Mouse (Mus musculus) embryo, embryonic 10.5 days (tissue): ENCODE measurements around the gene Nostrin.

Source experiments
- DNase-seq: peaks from one replicate; pipeline ENCODE4 v3.0.0-alpha.2; 2015; ENCODE audit warnings: low spot score

Gene Nostrin

DNA sequence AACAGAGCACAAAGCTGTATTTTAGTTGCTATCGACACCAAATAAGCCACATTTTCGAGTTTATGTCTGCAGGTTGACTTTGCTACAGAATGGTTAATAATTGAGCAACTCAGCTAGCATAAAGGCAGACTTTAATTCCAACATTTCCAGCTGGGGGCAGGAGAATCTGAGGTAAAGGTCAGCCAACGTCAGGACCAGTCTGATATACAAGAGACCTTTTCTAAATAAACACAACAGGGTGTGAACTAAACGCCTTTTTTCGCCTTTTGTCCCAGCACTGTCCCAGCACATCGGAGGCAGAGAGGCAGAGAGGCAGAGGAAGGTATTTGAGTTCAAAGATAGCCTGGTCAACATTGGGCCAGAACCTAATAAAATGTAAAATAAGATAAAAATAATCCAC is 69.6 kb downstream of the Nostrin start:
- DNase-seq, result peak; percentile 43

DNA sequence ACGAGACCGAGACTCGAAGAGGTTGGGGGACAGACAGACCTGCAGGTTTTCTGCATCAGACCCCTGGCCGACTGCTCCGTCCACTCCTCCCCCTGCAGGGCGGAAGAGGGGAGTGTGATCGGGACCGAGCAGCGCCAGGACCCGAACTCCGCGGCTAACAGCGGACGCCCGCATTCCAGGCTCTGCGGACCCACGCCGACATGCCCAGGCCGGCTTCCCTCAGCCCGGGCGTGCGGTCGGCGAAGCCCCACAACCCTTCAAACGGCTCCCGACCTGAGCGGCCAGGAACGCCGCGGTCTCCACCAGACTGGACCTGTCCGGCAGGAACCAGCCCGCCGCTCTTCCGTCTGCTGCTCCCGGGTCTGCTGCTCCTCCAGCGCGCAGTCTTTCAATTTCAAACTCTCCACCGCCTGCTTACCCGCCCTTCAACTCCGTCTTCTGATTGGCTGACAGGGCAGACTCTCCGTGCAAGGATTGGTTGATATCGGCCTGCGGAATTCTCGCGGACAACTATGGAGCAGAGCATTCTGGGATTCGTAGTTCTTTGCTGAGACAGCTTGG is 70.3 kb downstream of the Nostrin start, which contains the start of gene Spc25:
Gene Spc25 (minus strand): TSS at position 404 of the 561 bp plus-strand sequence.
- DNase-seq, result peak; percentile 97

DNA sequence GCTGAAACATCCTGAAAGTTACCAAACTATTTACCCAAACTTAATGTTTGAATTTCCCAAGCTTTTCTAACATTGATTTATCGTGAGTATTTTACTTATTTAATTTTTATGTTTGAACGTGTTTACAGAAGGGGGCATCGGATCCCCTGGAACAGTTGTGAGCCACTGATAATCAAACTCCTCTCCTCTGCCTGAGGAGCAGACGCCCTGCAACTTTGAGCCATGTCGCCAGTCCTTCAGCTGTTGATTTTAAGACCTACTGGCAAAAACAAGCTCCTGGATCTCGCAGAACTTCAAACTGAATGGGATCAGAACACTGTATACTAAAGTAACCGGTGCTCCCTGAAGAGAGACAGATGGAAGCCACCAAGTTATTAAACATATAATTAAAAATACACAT is 70.9 kb downstream of the Nostrin start:
- peak; percentile 47 for DNase-seq

DNA sequence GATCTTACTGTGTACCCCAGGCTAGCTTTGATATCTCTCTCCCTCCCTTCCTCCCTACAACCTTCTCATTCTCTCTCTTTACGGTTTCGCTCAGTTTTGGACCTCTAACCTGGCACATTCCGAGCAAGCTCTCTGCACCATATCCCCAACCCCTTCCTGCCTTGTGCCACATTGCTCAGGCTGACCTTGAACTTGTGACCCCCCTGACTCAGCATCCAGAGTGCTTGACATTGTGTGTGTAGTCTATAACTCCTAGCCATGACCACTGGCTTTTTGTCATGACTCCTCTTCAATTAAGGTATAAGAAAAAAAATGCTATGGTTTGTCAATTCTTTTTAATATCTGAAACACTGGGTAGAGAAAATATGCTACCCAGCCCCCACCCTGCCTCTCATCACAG is 74.1 kb downstream of the Nostrin start:
- DNase-seq, result no peak

DNA sequence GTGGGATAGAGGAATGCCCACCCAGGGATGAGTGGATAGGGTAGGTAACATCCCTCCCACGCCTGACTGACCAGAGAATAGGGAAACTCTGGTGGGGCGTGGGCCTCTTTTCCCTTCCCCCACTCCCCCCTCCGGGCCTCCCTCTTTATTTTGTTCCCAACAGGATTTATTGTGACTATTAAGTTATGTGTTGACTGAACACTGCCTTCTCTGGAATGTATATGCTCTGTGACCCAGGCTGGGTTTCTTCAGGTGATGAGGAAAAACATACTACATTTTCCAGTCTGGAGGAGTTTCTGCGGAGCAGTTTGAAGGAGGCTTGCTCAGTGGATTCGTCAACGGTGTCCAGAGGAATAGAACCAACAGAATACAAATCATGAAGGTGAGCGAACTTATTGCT is 75.2 kb downstream of the Nostrin start, which contains the start of gene G6pc2:
Gene G6pc2 (plus strand): TSS at position 301 of the 400 bp plus-strand sequence.
- DNase-seq, result no peak

DNA sequence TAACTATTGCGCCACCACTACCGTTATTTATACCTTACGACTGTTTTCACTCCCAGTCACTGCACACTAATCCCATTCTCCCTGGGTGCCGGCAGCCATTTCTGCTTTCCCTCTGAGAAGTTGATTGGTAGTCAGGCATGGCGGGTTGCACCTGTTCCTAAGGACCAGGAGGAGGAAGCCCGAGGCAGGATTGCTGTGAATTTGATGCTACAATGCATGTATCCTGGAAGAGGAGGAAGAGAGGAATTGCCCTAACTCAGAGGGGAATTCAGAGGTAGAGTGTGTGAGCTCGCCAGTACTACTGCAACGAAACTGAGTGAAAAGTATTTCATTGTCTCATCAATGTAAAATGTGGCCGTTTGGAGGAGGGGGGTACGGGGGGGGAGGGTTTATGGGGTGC is 77.1 kb downstream of the Nostrin start:
- DNase-seq, result no peak

DNA sequence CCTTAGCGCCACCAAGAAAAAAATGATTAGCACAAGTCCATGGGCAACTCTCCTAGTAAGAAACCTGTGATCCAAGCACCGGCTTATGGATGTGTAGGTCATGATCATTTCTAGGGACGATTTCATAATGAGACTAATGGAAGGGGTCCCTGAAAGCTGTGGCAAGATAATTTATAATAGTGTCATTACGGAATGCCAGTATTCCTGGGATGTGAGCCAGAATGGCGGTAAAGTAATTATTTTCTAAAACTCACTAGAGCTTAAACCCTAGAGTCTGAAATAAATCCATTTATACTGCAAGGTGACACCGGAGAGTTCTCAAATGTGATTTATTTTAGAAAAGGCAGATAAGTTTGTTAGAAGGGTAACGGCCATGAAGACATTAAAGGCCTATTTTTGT is 79.6 kb downstream of the Nostrin start:
- DNase-seq, result no peak

DNA sequence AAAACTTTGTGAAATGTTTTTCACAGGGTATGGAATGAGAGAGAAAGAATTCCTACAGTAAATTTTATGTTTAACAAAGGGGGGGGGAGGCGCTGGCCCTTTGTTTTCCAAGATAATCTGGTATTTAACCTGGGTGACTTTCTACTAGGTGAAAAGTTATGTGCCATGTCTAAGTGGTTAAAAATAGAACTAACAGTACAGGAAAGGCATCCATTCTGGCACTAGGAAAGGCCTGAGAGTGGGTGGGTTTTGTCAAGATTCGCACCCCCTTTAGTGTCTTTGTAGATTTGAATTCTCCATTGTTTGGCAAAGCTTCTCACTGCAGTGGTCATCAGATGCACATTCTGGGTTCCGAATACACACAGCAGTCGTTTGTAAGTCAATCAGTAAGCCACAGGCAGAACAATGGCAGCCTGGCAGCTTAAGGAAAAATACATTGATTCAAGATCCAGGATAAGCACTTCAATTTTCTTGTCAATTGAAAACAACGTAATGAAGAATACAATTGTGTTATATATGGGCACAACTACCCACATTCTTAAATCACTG is 86.3 kb downstream of the Nostrin start:
- no peak for DNase-seq

DNA sequence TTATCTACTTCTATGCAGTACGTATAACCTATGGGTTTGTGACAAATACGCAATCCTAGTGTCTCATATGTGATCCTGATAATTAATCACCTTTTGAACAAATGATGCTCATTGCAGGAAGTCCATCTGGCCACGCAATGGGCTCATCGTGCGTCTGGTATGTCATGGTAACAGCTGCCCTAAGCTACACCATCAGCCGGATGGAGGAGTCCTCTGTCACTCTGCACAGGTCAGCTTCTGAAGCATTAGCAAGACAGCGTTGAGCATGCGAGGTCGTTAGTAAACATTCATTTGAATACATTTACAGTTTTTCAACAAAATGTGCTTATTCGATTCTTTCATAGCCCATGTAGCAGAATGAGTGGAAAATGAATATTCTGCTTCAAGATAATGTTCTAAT is 87.2 kb downstream of the Nostrin start:
- DNase-seq, result no peak

DNA sequence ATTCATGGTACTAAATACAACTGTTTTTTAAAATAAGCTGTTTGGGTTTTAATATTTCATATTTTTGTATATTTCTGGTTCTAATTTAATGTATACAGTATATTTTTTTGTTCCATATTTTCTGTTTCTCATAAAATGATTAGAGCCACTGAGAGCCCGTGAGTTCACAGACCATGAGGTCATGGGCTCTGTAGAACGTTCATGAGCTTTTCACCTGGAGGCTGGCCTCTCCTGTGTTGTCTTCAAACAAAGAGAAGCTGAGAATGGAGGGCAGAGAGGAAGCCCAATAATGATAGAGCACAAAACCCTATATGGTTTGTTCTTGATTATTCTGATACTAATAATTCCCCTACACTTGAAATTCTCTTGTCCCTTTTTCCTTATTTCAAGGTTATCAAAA is 89.1 kb downstream of the Nostrin start:
- DNase-seq, result no peak

DNA sequence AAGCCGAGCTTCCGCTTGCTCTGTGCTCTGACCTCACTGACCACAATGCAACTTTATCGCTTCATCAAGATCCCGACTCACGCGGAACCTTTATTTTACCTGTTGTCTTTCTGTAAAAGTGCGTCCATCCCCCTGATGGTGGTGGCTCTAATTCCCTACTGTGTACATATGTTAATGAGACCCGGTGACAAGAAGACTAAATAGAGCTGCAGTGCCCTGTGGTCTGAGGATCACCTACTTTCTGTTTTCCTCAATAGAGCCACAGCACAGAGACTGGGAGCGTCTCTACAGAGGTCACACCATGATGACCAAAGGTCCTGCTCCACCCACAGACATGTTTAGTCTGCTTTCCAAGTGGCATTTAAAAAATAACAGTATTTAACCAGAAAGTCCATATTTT is 91.3 kb downstream of the Nostrin start:
- DNase-seq, result no peak

DNA sequence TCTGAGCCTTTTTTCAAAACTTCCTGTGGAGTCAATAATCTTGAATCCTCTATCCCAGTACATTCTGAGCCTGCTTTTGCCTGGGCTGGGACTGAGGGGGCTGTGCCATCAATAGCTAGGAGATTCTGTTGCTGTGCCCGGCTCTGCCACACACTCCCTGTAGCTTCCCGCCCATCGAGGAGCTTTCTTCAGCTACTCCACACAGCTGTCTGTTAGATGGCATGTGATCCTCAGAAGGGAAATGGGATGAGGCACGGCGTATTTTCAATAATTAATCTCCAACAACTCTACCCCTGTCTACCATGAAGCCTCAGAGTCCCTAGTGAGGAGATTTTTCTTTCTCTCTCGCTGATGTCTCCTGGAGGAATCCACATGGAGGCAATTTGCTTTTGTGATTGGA is 93.0 kb downstream of the Nostrin start:
- DNase-seq, result no peak

DNA sequence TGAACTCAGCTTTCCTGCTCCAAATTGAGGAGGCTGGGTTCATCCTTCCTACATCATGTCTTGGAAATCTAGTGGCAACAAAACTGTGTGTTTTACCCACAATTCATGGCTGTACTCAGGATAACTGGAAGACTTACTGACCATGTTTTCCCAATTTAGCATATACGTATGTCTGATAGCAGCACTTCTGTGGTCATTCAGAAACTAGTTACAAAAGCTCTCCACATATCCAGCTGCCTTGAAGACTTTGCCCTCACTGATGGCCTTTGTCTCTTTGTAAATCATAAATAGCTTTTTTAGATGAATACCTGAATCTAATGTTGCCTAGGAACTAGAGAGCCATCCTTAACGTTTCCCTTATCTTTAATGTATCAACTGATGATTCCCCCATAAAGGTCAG is 94.5 kb downstream of the Nostrin start:
- no peak for DNase-seq

DNA sequence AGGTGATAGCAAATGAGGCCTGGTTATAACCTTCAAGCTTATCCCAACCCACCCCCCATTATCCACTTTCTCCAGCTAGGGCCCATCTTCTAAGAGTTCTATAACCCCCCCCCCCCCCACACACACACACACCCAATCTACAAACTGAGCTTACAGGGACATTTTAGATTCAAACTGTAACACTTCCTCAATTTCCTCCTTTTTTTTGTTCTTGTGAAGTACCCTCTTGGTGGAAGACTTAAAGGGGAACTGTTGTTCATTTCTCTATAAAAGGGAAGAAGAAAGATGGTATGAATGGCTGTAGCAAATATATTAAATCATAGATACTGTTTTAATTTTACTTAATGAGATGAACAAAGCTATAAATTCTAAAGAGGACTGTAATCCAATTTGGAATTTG is 96.5 kb downstream of the Nostrin start:
- no peak for DNase-seq

DNA sequence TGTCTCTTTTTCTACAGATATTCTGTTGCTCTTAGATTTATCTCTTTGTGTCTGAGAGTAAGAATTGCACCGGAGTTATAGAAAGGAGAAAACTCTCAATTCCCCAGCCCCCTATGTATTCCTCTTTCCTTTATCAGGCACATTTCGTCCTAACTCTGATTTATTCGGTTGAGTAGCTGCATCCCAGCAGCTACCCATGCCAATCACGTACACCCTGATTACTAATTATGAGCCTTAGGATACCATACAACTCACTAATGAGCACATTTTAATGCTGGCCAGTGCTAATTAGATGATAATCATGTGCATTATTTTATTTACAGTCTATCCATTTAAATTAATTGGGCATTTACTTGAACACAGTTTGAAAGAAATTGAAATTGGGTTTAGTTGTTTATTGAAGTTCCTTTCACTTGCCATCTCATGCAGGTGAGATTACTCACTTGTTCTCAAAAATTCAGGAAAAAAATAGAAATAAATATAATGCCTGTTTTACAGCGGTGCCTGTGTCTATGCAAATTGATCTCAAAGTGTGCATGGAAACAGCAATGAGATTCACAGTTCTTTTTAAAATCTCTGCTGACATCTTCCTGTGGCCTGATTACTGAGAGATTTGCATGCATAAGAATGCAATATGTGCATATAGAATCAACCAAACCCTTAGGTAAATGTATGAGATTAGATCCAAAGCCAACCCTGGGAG is 99.5 kb downstream of the Nostrin start:
- no peak for DNase-seq
